ENCODE assay signal across 16 mouse cellular contexts in genomic region chr6:143145051-143145450, GRCm38 (mm10). TPM values are rescaled to one million over a fixed set of nuclear protein-coding genes. Genes with fewer than 3 reads are reported as not detected.
DNase-seq lines count a peak whose midpoint lies in the region; ATAC-seq and TF ChIP-seq lines count a peak whose summit lies in the region.
"Had no signal": no experiment of that assay in that cellular context is flagged by ENCODE, and none has a peak within 500 bp of the region (broad histone marks: within the 10 kb centered on the region; RNA-seq: fewer than 3 reads in every experiment).

No protein-coding gene starts in this region.

- H3K27ac ChIP-seq in liver, postnatal 0 days (ENCODE audit: low read depth) = 0 out of 2 replicates have a peak overlapping the region, but pooled peaks have one; percentile 22
- H3K27ac ChIP-seq in liver, embryonic 12.5 days = no peak overlapping the region
- no peak overlapping the region for H3K27ac ChIP-seq in intestine, embryonic 15.5 days
- peak overlapping the region; percentile 31; the same call in 1 of the 2 replicates for H3K27ac ChIP-seq in kidney, postnatal 0 days
- H3K27ac ChIP-seq: heart, embryonic 15.5 days; hindbrain, embryonic 12.5 days; limb, embryonic 15.5 days; neural tube, embryonic 15.5 days had no signal

- ATAC-seq in liver, postnatal 0 days = peak; percentile 64
- no peak for ATAC-seq in liver, embryonic 12.5 days
- peak; percentile 72 for ATAC-seq in intestine, embryonic 15.5 days
- ATAC-seq in kidney, postnatal 0 days (replicated peaks; ENCODE audit: low FRiP score, low read depth) = peak; percentile 79

- no peak overlapping the region for H3K4me2 ChIP-seq in liver, postnatal 0 days (ENCODE audit: low read depth, low read length)
- no peak overlapping the region for H3K4me2 ChIP-seq in liver, embryonic 12.5 days
- no peak overlapping the region for H3K4me2 ChIP-seq in intestine, embryonic 15.5 days (replicated peaks)
- H3K4me2 ChIP-seq in kidney, postnatal 0 days (ENCODE audit: low read length) = no peak overlapping the region
- H3K4me2 ChIP-seq: heart, embryonic 15.5 days; hindbrain, embryonic 12.5 days; limb, embryonic 15.5 days; neural tube, embryonic 15.5 days had no signal

- no peak overlapping the region for H3K4me3 ChIP-seq in liver, postnatal 0 days (ENCODE audit: low read depth, low read length)
- no peak overlapping the region for H3K4me3 ChIP-seq in liver, embryonic 12.5 days
- no peak overlapping the region for H3K4me3 ChIP-seq in intestine, embryonic 15.5 days (replicated peaks)
- no peak overlapping the region for H3K4me3 ChIP-seq in kidney, postnatal 0 days (replicated peaks; ENCODE audit: low read depth, low read length)
- H3K4me3 ChIP-seq: erythroblast, embryonic 14.5 days; heart, embryonic 15.5 days; hindbrain, embryonic 12.5 days; limb, embryonic 15.5 days; neural tube, embryonic 15.5 days had no signal

- TF ChIP-seq CTCF in liver, postnatal 0 days (IDR thresholded peaks at IDR 0.05; ENCODE audit: low read depth) = 0 out of 2 replicates have a peak, but pooled peaks have one; percentile 11
- TF ChIP-seq CTCF in kidney, postnatal 0 days (IDR thresholded peaks at IDR 0.05; ENCODE audit: low read depth) = no peak; the same call in 1 of the 2 replicates

- 49% methylated on average over 7 of the region's 7 CpGs for WGBS in liver, postnatal 0 days (ENCODE audit: insufficient replicate concordance)
- 58% methylated on average over 7 of the region's 7 CpGs for WGBS in liver, embryonic 12.5 days (ENCODE audit: insufficient replicate concordance)
- 50% methylated on average over 7 of the region's 7 CpGs for WGBS in intestine, embryonic 15.5 days
- WGBS in kidney, postnatal 0 days = 20% methylated on average over 7 of the region's 7 CpGs

- no peak for TF ChIP-seq EP300 in liver, postnatal 0 days (IDR thresholded peaks at IDR 0.05; ENCODE audit: low read depth)

- H3K4me1 ChIP-seq in liver, postnatal 0 days (ENCODE audit: insufficient read depth) = peaks cover 10% of the 10 kb centered on the region; the same call in 1 of the 2 replicates
- H3K4me1 ChIP-seq in liver, embryonic 12.5 days = peaks cover 32% of the 10 kb centered on the region
- H3K4me1 ChIP-seq in intestine, embryonic 15.5 days (replicated peaks) = 0 out of 2 replicates have a peak, but pooled peaks cover 3% of the 10 kb centered on the region
- peaks cover 8% of the 10 kb centered on the region; the same call in 1 of the 2 replicates for H3K4me1 ChIP-seq in kidney, postnatal 0 days (replicated peaks; ENCODE audit: insufficient read depth, low read length)
- H3K4me1 ChIP-seq: heart, embryonic 15.5 days had no signal

- H3K27me3 ChIP-seq in liver, postnatal 0 days (ENCODE audit: insufficient read depth, low read length) = no peaks in the 10 kb centered on the region
- no peaks in the 10 kb centered on the region for H3K27me3 ChIP-seq in liver, embryonic 12.5 days (replicated peaks)
- no peaks in the 10 kb centered on the region for H3K27me3 ChIP-seq in intestine, embryonic 15.5 days (replicated peaks)
- no peaks in the 10 kb centered on the region for H3K27me3 ChIP-seq in kidney, postnatal 0 days (ENCODE audit: insufficient read depth, low read length)
- H3K27me3 ChIP-seq in splenic B cell, adult 2 months (ENCODE audit: control insufficient read depth, insufficient read depth, low read length, poor library complexity, severe bottlenecking) = no peaks in the 10 kb centered on the region
- H3K27me3 ChIP-seq: heart, embryonic 15.5 days; hindbrain, embryonic 12.5 days; limb, embryonic 15.5 days; neural tube, embryonic 15.5 days had no signal

- DNase-seq in liver, postnatal 0 days = peak; percentile 21
- peak; percentile 73 for DNase-seq in kidney, postnatal 0 days (ENCODE audit: low spot score)
- DNase-seq in splenic B cell, adult 2 months (ENCODE audit: low read depth, low spot score) = peak; percentile 88
- DNase-seq in retina, embryonic 14.5 days (ENCODE audit: low spot score) = no peak
- DNase-seq in frontal cortex, postnatal 10 days (ENCODE audit: low spot score in 2 of 2) = no peak
- no peak for DNase-seq in left cerebral cortex, adult 11 months (ENCODE audit: low spot score)
- DNase-seq: adrenal gland, postnatal 25 days; cerebellum, postnatal 14 days; lung, postnatal 14 days had no signal

- no peaks in the 10 kb centered on the region for H3K36me3 ChIP-seq in liver, postnatal 0 days (replicated peaks; ENCODE audit: insufficient read depth, low read length)
- no peaks in the 10 kb centered on the region for H3K36me3 ChIP-seq in liver, embryonic 12.5 days
- H3K36me3 ChIP-seq in intestine, embryonic 15.5 days = no peaks in the 10 kb centered on the region
- H3K36me3 ChIP-seq in kidney, postnatal 0 days (ENCODE audit: insufficient read depth, low read length) = no peaks in the 10 kb centered on the region
- no peaks in the 10 kb centered on the region for H3K36me3 ChIP-seq in splenic B cell, adult 2 months (ENCODE audit: control insufficient read depth, insufficient read depth, low read length, poor library complexity, severe bottlenecking)
- H3K36me3 ChIP-seq: heart, embryonic 15.5 days; hindbrain, embryonic 12.5 days; limb, embryonic 15.5 days; neural tube, embryonic 15.5 days had no signal

- no peak overlapping the region for H3K9ac ChIP-seq in liver, postnatal 0 days (replicated peaks)
- no peak overlapping the region for H3K9ac ChIP-seq in liver, embryonic 12.5 days
- no peak overlapping the region for H3K9ac ChIP-seq in intestine, embryonic 15.5 days
- no peak overlapping the region for H3K9ac ChIP-seq in kidney, postnatal 0 days (ENCODE audit: low read depth, low read length)
- H3K9ac ChIP-seq: heart, embryonic 15.5 days; hindbrain, embryonic 12.5 days; limb, embryonic 15.5 days; neural tube, embryonic 15.5 days had no signal

- H3K9me3 ChIP-seq in liver, postnatal 0 days (ENCODE audit: low read length) = no peaks in the 10 kb centered on the region
- H3K9me3 ChIP-seq in liver, embryonic 12.5 days (replicated peaks) = no peaks in the 10 kb centered on the region
- no peaks in the 10 kb centered on the region for H3K9me3 ChIP-seq in intestine, embryonic 15.5 days
- H3K9me3 ChIP-seq in kidney, postnatal 0 days (replicated peaks; ENCODE audit: low read length) = no peaks in the 10 kb centered on the region
- H3K9me3 ChIP-seq: heart, embryonic 15.5 days; hindbrain, embryonic 12.5 days; limb, embryonic 15.5 days; neural tube, embryonic 15.5 days had no signal

RNA-seq across cellular contexts. Expression of gene Etnk1, which starts 22.0 kb away (rescaled TPM):
- polyA plus RNA-seq in liver, postnatal 0 days (2015; fragmentation: Nextera tagmentation; extraction: Ambion mirVana) = 6.5 and 6.9 TPM in 2 replicates
- polyA plus RNA-seq in liver, embryonic 12.5 days (2016; fragmentation: Nextera tagmentation; extraction: Ambion mirVana) = 17.4 and 17.5 TPM in 2 replicates
- 17.9 and 18.6 TPM in 2 replicates for polyA plus RNA-seq in intestine, embryonic 15.5 days (2015; fragmentation: Nextera tagmentation; extraction: Ambion mirVana)
- polyA plus RNA-seq in kidney, postnatal 0 days (2015; fragmentation: Nextera tagmentation; extraction: Ambion mirVana) = 35.9 and 36.6 TPM in 2 replicates

RNA-seq across cellular contexts. Expression of gene C2cd5, which starts 45.1 kb away (rescaled TPM):
- 7.2 and 7.9 TPM in 2 replicates for polyA plus RNA-seq in liver, postnatal 0 days (2015; fragmentation: Nextera tagmentation; extraction: Ambion mirVana)
- 22.2 and 22.7 TPM in 2 replicates for polyA plus RNA-seq in liver, embryonic 12.5 days (2016; fragmentation: Nextera tagmentation; extraction: Ambion mirVana)
- 19.8 and 22.0 TPM in 2 replicates for polyA plus RNA-seq in intestine, embryonic 15.5 days (2015; fragmentation: Nextera tagmentation; extraction: Ambion mirVana)
- polyA plus RNA-seq in kidney, postnatal 0 days (2015; fragmentation: Nextera tagmentation; extraction: Ambion mirVana) = 19.1 and 20.5 TPM in 2 replicates

Comparison
In these comparisons a context has a peak if more than half of its experiments do, and no peak if none do; other contexts are left out.
1. H3K27ac ChIP-seq: peak in liver, postnatal 0 days (single experiment) and kidney, postnatal 0 days (single experiment); none in liver, embryonic 12.5 days (single experiment) and intestine, embryonic 15.5 days (single experiment).
2. DNase-seq: peak in liver, postnatal 0 days (single experiment), kidney, postnatal 0 days (single experiment) and splenic B cell, adult 2 months (single experiment); none in retina, embryonic 14.5 days (single experiment), frontal cortex, postnatal 10 days (0 of 2) and left cerebral cortex, adult 11 months (single experiment).